Mouse (Mus musculus): Measurements from ENCODE around the gene Mak. TPM values are rescaled to one million over a fixed set of nuclear protein-coding genes. Genes with fewer than 3 reads are reported as not detected.

Gene Mak
- 0.50 and 1.2 TPM in 2 replicates for polyA plus RNA-seq (2014; fragmentation: Nextera tagmentation; extraction: Ambion mirVana)

DNA sequence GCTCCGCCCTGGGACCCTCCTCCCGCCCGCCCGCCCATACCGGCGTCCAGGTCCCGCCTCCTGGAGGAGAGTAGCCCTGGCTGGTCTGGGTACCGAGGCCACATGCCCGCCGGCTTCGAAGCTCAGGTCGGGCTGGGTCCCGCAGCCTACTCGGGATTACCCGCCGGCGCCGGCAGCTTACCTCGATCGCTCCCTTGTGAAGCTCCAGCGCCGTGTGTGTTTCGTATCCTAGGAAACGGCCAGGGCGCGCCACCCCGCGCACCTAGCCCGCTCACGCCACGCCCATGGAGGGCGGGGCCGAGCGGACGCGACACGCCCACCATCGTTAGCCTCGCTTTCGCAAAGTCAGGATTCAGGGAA lies at the start of gene Mak:
Mak (minus strand) TSS at position 286 of the 360 bp plus-strand sequence.
- peak within 1 kb of the TSS; percentile 44; the same call in 1 of the 2 replicates for H3K9ac ChIP-seq (ENCODE audit: low read depth, low read length)

DNA sequence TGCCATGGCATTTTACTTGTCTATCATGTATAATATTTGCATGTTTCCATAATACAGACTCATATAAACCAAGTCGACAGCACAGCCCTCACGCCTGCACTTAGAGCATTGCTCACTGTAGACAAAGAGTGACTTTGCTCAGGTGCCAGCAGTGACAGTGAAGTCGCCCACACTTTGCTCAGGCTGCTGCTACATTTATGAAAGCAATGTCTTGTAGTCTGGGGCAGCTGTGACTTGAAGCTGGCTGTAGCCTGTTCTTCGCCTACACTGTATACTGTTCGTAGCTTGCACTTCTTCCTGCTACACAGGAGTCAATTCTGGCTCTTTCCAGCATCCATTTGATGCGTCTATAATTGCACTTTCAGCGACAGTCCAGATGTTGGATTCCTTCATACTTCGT lies 49.6 kb upstream of the Mak start:
- H3K4me2 ChIP-seq (replicated peaks; ENCODE audit: low read depth, low read length), result no peak overlapping the region
- no peak overlapping the region for H3K9ac ChIP-seq (ENCODE audit: low read depth, low read length)
- no peaks in the 10 kb centered on the region for H3K36me3 ChIP-seq (ENCODE audit: control insufficient read depth, insufficient read depth, low read length)
- H3K4me3 ChIP-seq (ENCODE audit: low read length), result no peak overlapping the region
- no peaks in the 10 kb centered on the region for H3K27me3 ChIP-seq (ENCODE audit: control insufficient read depth, insufficient read depth, low read length)
- ATAC-seq (ENCODE audit: low FRiP score, low TSS enrichment), result no peak
- H3K27ac ChIP-seq (ENCODE audit: low read depth, low read length), result no peak overlapping the region
- 94% methylated on average over 8 of the region's 8 CpGs for WGBS
- H3K4me1 ChIP-seq (ENCODE audit: control insufficient read depth, insufficient read depth, low read length), result no peaks in the 10 kb centered on the region
- no peaks in the 10 kb centered on the region for H3K9me3 ChIP-seq (ENCODE audit: control insufficient read depth, low read length)

More for the DNA sequence above, at the start of gene Mak:
- Histone ChIP-seq H3K4me2 (replicated peaks; ENCODE audit: low read depth, low read length) (peak within 1 kb of the TSS; percentile 74), H3K27ac (ENCODE audit: low read depth, low read length) (no peak within 1 kb of the TSS), H3K4me3 (ENCODE audit: low read length) (peak within 1 kb of the TSS; percentile 50), H3K9me3 (ENCODE audit: control insufficient read depth, low read length) (no peaks in the 10 kb centered on the region), H3K27me3 (ENCODE audit: control insufficient read depth, insufficient read depth, low read length) (peaks cover 9% of the 10 kb centered on the region), H3K4me1 (ENCODE audit: control insufficient read depth, insufficient read depth, low read length) (no peaks in the 10 kb centered on the region), H3K36me3 (ENCODE audit: control insufficient read depth, insufficient read depth, low read length) (no peaks in the 10 kb centered on the region)
- under 1% methylated on average over 40 of the region's 40 CpGs for WGBS
- ATAC-seq (ENCODE audit: low FRiP score, low TSS enrichment), result peak; percentile 90

DNA sequence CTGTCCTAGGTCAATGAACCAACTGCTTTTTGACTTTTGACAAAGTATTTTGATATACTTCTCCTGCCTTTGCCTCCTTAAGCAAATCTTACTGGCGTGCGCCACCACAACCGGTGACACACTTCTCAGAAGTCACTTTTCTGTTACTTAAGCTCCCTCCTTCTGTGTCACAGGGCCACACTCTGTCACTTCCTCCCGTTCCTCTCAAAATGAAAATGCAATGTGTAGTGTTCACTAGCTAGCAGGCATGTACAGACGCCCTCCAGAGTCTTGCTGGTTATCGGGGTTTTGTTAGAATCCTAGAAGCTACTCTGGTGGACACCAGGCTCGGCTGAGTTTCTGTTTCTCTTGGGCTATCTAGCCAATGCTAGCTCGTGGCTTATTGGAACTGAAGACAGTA lies 48.8 kb upstream of the Mak start:
- 85% methylated on average over 8 of the region's 8 CpGs for WGBS
- H3K9ac ChIP-seq (ENCODE audit: low read depth, low read length), result no peak overlapping the region
- no peaks in the 10 kb centered on the region for H3K36me3 ChIP-seq (ENCODE audit: control insufficient read depth, insufficient read depth, low read length)
- H3K4me3 ChIP-seq (ENCODE audit: low read length), result no peak overlapping the region
- no peak overlapping the region for H3K27ac ChIP-seq (ENCODE audit: low read depth, low read length)
- no peak overlapping the region for H3K4me2 ChIP-seq (replicated peaks; ENCODE audit: low read depth, low read length)
- no peak for ATAC-seq (ENCODE audit: low FRiP score, low TSS enrichment)
- H3K4me1 ChIP-seq (ENCODE audit: control insufficient read depth, insufficient read depth, low read length), result no peaks in the 10 kb centered on the region
- no peaks in the 10 kb centered on the region for H3K9me3 ChIP-seq (ENCODE audit: control insufficient read depth, low read length)
- H3K27me3 ChIP-seq (ENCODE audit: control insufficient read depth, insufficient read depth, low read length), result no peaks in the 10 kb centered on the region

DNA sequence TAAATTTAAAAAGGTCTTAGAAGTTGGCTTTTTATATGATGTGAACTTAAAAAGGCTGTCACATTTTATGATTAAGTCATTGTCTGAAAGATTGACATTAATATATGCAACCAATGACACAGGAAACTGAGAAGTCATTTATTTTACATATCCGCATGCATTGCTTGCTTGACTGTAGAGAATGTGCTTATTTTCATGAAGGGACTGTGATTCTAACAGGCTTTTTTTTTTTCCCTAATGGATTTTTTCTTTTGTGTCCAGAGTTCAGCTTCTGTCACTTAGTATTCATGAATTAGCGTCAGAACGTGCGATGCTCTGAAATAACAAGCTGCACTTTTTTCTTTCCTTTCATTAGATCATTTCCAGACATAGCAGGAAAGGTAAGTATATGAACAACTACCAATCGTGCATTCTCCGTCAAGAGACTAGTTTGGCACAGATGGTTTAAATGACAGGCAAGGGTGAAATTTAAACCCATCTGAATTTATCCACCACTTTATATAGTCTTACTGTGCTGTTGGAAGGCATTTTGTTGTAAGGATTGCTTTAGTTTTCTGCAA lies 44.2 kb upstream of the Mak start:
- Histone ChIP-seq H3K27ac (ENCODE audit: low read depth, low read length) (no peak overlapping the region), H3K4me3 (ENCODE audit: low read length) (no peak overlapping the region), H3K9me3 (ENCODE audit: control insufficient read depth, low read length) (no peaks in the 10 kb centered on the region), H3K4me1 (ENCODE audit: control insufficient read depth, insufficient read depth, low read length) (no peaks in the 10 kb centered on the region), H3K36me3 (ENCODE audit: control insufficient read depth, insufficient read depth, low read length) (no peaks in the 10 kb centered on the region), H3K9ac (ENCODE audit: low read depth, low read length) (no peak overlapping the region), H3K4me2 (replicated peaks; ENCODE audit: low read depth, low read length) (no peak overlapping the region), H3K27me3 (ENCODE audit: control insufficient read depth, insufficient read depth, low read length) (no peaks in the 10 kb centered on the region)
- no peak for ATAC-seq (ENCODE audit: low FRiP score, low TSS enrichment)
- 87% methylated on average over 6 of the region's 6 CpGs for WGBS

DNA sequence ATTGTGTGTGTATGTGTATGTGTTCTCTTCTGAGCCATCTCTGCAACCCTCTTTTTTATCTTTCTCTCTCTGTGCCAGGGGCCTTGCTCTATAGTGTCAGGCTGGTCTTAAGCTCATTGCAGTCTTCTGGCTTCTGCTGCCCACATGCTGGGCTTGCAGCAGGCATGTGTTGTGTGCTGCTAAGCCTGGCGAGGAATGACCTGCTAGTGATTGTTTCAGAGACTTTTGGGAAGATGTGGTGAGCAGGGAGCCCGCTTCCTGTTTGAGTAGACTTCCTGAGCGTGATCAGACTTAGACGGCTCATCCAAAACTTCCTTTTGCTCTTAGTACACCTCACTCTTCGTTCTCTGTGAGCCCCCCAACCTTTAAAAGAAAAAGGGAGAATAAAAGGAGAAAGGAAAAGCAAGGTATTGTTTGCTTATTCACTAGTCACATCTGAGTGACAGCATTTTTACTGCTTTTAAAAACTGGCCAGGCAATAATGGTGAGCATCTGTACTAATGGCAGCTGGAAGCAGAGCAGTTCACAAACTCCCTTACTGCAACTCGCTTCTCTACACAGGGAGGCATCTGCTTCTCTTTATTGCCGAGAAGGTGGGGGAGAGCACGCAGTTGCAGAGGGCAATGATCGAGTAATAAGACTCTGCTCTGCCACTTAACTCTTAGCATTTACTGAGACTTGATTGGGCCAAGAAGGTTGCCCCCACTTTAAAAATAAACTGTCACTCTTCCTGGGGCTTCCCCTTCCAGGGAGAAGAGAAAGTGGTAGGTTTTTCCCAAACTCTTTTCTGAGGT lies 39.8 kb upstream of the Mak start:
- Histone ChIP-seq H3K27me3 (ENCODE audit: control insufficient read depth, insufficient read depth, low read length) (no peaks in the 10 kb centered on the region; the same call in 1 of the 2 replicates), H3K4me1 (ENCODE audit: control insufficient read depth, insufficient read depth, low read length) (no peaks in the 10 kb centered on the region), H3K4me3 (ENCODE audit: low read length) (no peak overlapping the region), H3K9me3 (ENCODE audit: control insufficient read depth, low read length) (no peaks in the 10 kb centered on the region), H3K9ac (ENCODE audit: low read depth, low read length) (no peak overlapping the region), H3K4me2 (replicated peaks; ENCODE audit: low read depth, low read length) (no peak overlapping the region), H3K27ac (ENCODE audit: low read depth, low read length) (no peak overlapping the region), H3K36me3 (ENCODE audit: control insufficient read depth, insufficient read depth, low read length) (no peaks in the 10 kb centered on the region)
- WGBS, result 33% methylated on average over 9 of the region's 9 CpGs
- ATAC-seq (ENCODE audit: low FRiP score, low TSS enrichment), result no peak

DNA sequence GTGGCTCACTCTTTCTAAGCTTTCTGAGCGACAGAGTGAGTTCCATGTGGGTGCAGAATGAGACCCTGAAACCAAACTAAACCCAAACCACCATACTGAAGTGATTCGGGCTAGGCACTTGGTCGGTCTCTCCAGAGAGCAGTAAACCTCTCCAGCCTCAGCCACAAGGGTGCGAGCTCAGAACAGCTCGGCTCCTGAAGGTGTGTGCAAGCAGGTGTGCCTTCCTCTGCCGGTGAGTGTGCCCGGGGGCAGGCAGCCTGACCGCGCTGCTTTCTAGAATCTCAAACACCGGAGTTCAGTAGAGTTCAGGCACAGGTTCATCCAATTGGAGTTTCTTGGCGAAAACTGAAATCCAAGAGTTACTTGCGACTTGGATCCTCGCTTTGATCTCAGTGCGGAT lies 34.4 kb upstream of the Mak start, which contains the start of gene Sycp2l:
Sycp2l (plus strand) TSS at position 368 of the 400 bp plus-strand sequence.
- no peak for ATAC-seq (ENCODE audit: low FRiP score, low TSS enrichment)
- H3K36me3 ChIP-seq (ENCODE audit: control insufficient read depth, insufficient read depth, low read length), result no peaks in the 10 kb centered on the region
- no peaks in the 10 kb centered on the region for H3K9me3 ChIP-seq (ENCODE audit: control insufficient read depth, low read length)
- H3K4me2 ChIP-seq (replicated peaks; ENCODE audit: low read depth, low read length), result peak within 1 kb of the TSS; percentile 41
- H3K9ac ChIP-seq (ENCODE audit: low read depth, low read length), result no peak within 1 kb of the TSS
- H3K4me3 ChIP-seq (ENCODE audit: low read length), result peak within 1 kb of the TSS; percentile 12
- no peaks in the 10 kb centered on the region for H3K4me1 ChIP-seq (ENCODE audit: control insufficient read depth, insufficient read depth, low read length)
- 25% methylated on average over 14 of the region's 14 CpGs for WGBS
- H3K27me3 ChIP-seq (ENCODE audit: control insufficient read depth, insufficient read depth, low read length), result no peaks in the 10 kb centered on the region; the same call in 1 of the 2 replicates
- no peak within 1 kb of the TSS for H3K27ac ChIP-seq (ENCODE audit: low read depth, low read length)

DNA sequence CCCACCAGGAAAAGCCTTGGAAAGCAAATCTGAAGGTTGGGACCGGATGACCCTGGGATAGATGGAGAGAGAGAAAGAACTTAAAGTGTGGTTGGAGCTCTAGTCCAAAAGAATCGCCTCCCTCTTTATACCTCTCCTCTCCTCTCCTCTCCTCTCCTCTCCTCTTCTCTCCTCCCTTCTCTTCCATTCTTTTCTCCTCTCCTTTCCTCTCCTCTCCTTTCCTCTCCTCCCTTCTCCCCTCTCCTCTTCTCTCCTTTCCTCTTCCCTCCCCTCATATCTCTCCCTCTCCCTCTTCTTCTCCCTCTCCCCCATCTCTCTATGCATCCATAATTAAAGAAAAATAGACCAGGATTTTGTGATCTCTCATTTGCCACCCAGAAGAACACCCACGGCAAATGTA lies 31.4 kb upstream of the Mak start, which contains the start of gene Gcm2:
Gcm2 (minus strand) TSS at position 101 of the 400 bp plus-strand sequence.
- no peak for ATAC-seq (ENCODE audit: low FRiP score, low TSS enrichment)
- WGBS, result 84% methylated on average over 3 of the region's 3 CpGs
- no peaks in the 10 kb centered on the region; the same call in 1 of the 2 replicates for H3K27me3 ChIP-seq (ENCODE audit: control insufficient read depth, insufficient read depth, low read length)
- H3K36me3 ChIP-seq (ENCODE audit: control insufficient read depth, insufficient read depth, low read length), result no peaks in the 10 kb centered on the region
- no peaks in the 10 kb centered on the region for H3K9me3 ChIP-seq (ENCODE audit: control insufficient read depth, low read length)
- H3K9ac ChIP-seq (ENCODE audit: low read depth, low read length), result no peak within 1 kb of the TSS
- no peaks in the 10 kb centered on the region for H3K4me1 ChIP-seq (ENCODE audit: control insufficient read depth, insufficient read depth, low read length)
- no peak within 1 kb of the TSS for H3K4me3 ChIP-seq (ENCODE audit: low read length)
- H3K4me2 ChIP-seq (replicated peaks; ENCODE audit: low read depth, low read length), result no peak within 1 kb of the TSS
- no peak within 1 kb of the TSS for H3K27ac ChIP-seq (ENCODE audit: low read depth, low read length)

DNA sequence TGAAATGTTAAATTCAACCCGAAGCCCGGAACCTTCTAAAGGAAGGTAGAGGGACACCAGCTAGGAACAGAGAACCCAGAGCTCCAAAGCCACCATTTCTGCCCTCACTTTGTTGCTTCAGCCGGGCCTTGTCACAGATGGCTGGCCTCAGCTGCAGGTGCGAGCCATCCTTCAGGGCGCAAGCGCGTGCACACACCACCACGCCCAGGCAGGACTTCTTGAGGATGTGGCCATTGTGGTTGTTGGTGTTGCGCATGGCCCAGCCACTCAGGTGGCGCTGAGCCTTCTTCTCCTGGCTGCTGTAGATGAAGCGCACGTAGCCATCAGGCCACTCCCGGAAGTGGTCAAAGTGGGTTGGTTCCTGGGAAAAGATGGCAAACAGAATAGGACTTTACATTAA lies 26.0 kb upstream of the Mak start:
- ATAC-seq (ENCODE audit: low FRiP score, low TSS enrichment), result no peak
- Histone ChIP-seq H3K27ac (ENCODE audit: low read depth, low read length) (no peak overlapping the region), H3K36me3 (ENCODE audit: control insufficient read depth, insufficient read depth, low read length) (no peaks in the 10 kb centered on the region), H3K27me3 (ENCODE audit: control insufficient read depth, insufficient read depth, low read length) (no peaks in the 10 kb centered on the region), H3K4me1 (ENCODE audit: control insufficient read depth, insufficient read depth, low read length) (no peaks in the 10 kb centered on the region), H3K4me3 (ENCODE audit: low read length) (no peak overlapping the region), H3K4me2 (replicated peaks; ENCODE audit: low read depth, low read length) (no peak overlapping the region), H3K9me3 (ENCODE audit: control insufficient read depth, low read length) (no peaks in the 10 kb centered on the region), H3K9ac (ENCODE audit: low read depth, low read length) (no peak overlapping the region)
- 89% methylated on average over 13 of the region's 13 CpGs for WGBS

DNA sequence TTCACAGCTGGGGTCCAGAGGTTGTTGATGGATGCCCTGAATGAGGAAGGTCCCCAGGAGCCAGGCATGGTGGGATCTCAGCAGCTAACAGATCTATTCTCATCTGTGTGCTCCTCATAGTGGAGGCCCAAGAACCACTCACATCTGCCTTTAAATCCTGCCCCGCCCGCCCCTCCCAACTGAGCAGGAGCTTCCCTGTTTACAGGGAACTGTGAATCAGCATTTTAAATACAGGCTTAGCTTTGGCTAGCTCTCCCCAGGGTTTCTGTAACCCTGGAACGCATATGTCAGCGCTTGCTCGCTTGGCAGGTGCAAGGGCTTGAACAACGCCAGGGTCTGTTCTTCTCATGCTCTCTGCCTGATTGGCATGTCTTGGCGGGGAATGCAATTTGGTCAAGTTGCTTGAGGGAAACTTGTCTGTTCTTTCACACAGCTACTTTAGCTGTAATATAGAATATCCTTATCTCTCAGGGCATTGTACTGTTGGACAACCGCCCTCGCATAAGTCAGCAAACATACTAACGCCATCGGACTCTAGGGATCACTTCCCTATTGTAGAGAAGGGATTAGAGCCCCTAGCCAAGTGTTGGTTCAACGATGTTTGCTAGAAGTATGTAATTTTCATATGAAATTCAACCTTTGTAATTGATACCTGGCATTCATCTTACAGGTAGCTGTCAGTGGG lies 24.5 kb upstream of the Mak start:
- H3K27me3 ChIP-seq (ENCODE audit: control insufficient read depth, insufficient read depth, low read length), result no peaks in the 10 kb centered on the region
- 81% methylated on average over 12 of the region's 12 CpGs for WGBS
- no peaks in the 10 kb centered on the region for H3K9me3 ChIP-seq (ENCODE audit: control insufficient read depth, low read length)
- H3K4me2 ChIP-seq (replicated peaks; ENCODE audit: low read depth, low read length), result no peak overlapping the region
- no peaks in the 10 kb centered on the region for H3K4me1 ChIP-seq (ENCODE audit: control insufficient read depth, insufficient read depth, low read length)
- H3K9ac ChIP-seq (ENCODE audit: low read depth, low read length), result no peak overlapping the region
- no peak overlapping the region for H3K27ac ChIP-seq (ENCODE audit: low read depth, low read length)
- no peak for ATAC-seq (ENCODE audit: low FRiP score, low TSS enrichment)
- no peak overlapping the region for H3K4me3 ChIP-seq (ENCODE audit: low read length)
- no peaks in the 10 kb centered on the region for H3K36me3 ChIP-seq (ENCODE audit: control insufficient read depth, insufficient read depth, low read length)

Measured in kidney, embryonic 14.5 days (tissue).